19 mouse cellular contexts compared by ENCODE assay signal in the genomic region with DNA sequence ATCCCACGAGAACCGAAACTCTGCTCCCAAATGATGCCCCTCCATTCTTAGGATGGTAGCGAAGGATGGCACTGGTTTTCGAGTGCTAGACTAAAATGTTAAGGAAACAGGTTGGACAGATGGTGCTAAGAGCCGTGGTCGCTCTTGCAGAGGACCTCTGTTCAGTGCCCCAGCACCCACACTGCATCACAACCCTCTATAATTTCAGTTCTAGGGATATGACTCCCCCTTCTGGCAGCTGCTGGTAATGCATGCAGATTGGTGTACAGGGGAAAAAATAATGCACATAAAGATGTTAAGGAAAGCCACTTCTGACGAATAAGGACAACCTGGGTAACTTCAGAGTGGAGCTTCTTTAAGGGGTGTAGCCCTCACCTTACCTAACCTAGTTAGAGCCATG. TPM values are rescaled to one million over a fixed set of nuclear protein-coding genes. Genes with fewer than 3 reads are reported as not detected.
DNase-seq lines count a peak whose midpoint lies in the region; ATAC-seq and TF ChIP-seq lines count a peak whose summit lies in the region.
"Had no signal": no experiment of that assay in that cellular context is flagged by ENCODE, and none has a peak within 500 bp of the region (broad histone marks: within the 10 kb centered on the region; RNA-seq: fewer than 3 reads in every experiment).

No protein-coding gene starts in this region.

- H3K4me3 ChIP-seq in intestine, postnatal 0 days (ENCODE audit: low read depth, low read length) = no peak overlapping the region
- H3K4me3 ChIP-seq in intestine, embryonic 16.5 days (ENCODE audit: low read length) = no peak overlapping the region
- H3K4me3 ChIP-seq in midbrain, postnatal 0 days (ENCODE audit: low read depth, low read length) = no peak overlapping the region
- no peak overlapping the region for H3K4me3 ChIP-seq in midbrain, embryonic 11.5 days (ENCODE audit: low read depth, low read length)
- H3K4me3 ChIP-seq in ES-E14 (ENCODE audit: insufficient read depth in 1 of 2, low read depth in 1 of 2, low read length in 2 of 2, poor library complexity in 1 of 2, severe bottlenecking in 1 of 2) = no peak overlapping the region
- H3K4me3 ChIP-seq: embryonic facial prominence, embryonic 15.5 days; forebrain, embryonic 10.5 days; heart, embryonic 13.5 days; liver, embryonic 15.5 days; midbrain, embryonic 10.5 days had no signal

- WGBS in intestine, postnatal 0 days = 92% methylated on average over 7 of the region's 7 CpGs
- 96% methylated on average over 7 of the region's 7 CpGs for WGBS in intestine, embryonic 16.5 days
- 94% methylated on average over 7 of the region's 7 CpGs for WGBS in midbrain, postnatal 0 days
- 89% methylated on average over 7 of the region's 7 CpGs for WGBS in midbrain, embryonic 11.5 days

- ATAC-seq in intestine, postnatal 0 days = no peak
- no peak for ATAC-seq in intestine, embryonic 16.5 days
- no peak for ATAC-seq in midbrain, postnatal 0 days (ENCODE audit: low FRiP score)
- no peak for ATAC-seq in midbrain, embryonic 11.5 days (ENCODE audit: low FRiP score)
- ATAC-seq: hindbrain, embryonic 16.5 days had no signal

- no peaks in the 10 kb centered on the region for H3K9me3 ChIP-seq in intestine, postnatal 0 days (ENCODE audit: control insufficient read depth)
- H3K9me3 ChIP-seq in intestine, embryonic 16.5 days (ENCODE audit: control insufficient read depth, low read length) = no peaks in the 10 kb centered on the region
- no peaks in the 10 kb centered on the region for H3K9me3 ChIP-seq in midbrain, postnatal 0 days (ENCODE audit: low read length)
- no peaks in the 10 kb centered on the region for H3K9me3 ChIP-seq in midbrain, embryonic 11.5 days (ENCODE audit: control insufficient read depth, low read length)
- no peaks in the 10 kb centered on the region for H3K9me3 ChIP-seq in ES-E14 (ENCODE audit: control insufficient read depth, insufficient read depth, low read depth, low read length)
- H3K9me3 ChIP-seq: embryonic facial prominence, embryonic 15.5 days; forebrain, embryonic 10.5 days; heart, embryonic 13.5 days; liver, embryonic 15.5 days; midbrain, embryonic 10.5 days had no signal

- no peak overlapping the region for H3K4me2 ChIP-seq in intestine, postnatal 0 days (replicated peaks; ENCODE audit: low read depth)
- no peak overlapping the region for H3K4me2 ChIP-seq in intestine, embryonic 16.5 days (ENCODE audit: low read depth, low read length)
- no peak overlapping the region for H3K4me2 ChIP-seq in midbrain, postnatal 0 days (ENCODE audit: low read depth, low read length, poor library complexity, severe bottlenecking)
- no peak overlapping the region for H3K4me2 ChIP-seq in midbrain, embryonic 11.5 days
- H3K4me2 ChIP-seq: embryonic facial prominence, embryonic 15.5 days; heart, embryonic 13.5 days; liver, embryonic 15.5 days had no signal

- TF ChIP-seq CTCF in intestine, postnatal 0 days (IDR thresholded peaks at IDR 0.05; ENCODE audit: low read depth) = peak; percentile 20; the same call in 1 of the 2 replicates
- TF ChIP-seq CTCF in midbrain, postnatal 0 days (IDR thresholded peaks at IDR 0.05) = peak; percentile 31; the same call in 1 of the 2 replicates

- no peak overlapping the region for H3K9ac ChIP-seq in intestine, postnatal 0 days (ENCODE audit: low read depth, low read length)
- H3K9ac ChIP-seq in intestine, embryonic 16.5 days (ENCODE audit: low read depth, low read length) = no peak overlapping the region
- no peak overlapping the region for H3K9ac ChIP-seq in midbrain, postnatal 0 days (replicated peaks; ENCODE audit: low read length, poor library complexity, severe bottlenecking)
- H3K9ac ChIP-seq in midbrain, embryonic 11.5 days (ENCODE audit: low read length) = no peak overlapping the region
- no peak overlapping the region for H3K9ac ChIP-seq in ES-E14 (ENCODE audit: insufficient read depth, low read depth, low read length, poor library complexity, severe bottlenecking)
- H3K9ac ChIP-seq: embryonic facial prominence, embryonic 15.5 days; heart, embryonic 13.5 days; liver, embryonic 15.5 days had no signal

- no peaks in the 10 kb centered on the region for H3K27me3 ChIP-seq in intestine, postnatal 0 days (replicated peaks; ENCODE audit: control insufficient read depth, insufficient read depth, low read length)
- no peaks in the 10 kb centered on the region for H3K27me3 ChIP-seq in intestine, embryonic 16.5 days (replicated peaks; ENCODE audit: control insufficient read depth, insufficient read depth, low read length)
- no peaks in the 10 kb centered on the region for H3K27me3 ChIP-seq in midbrain, postnatal 0 days (ENCODE audit: insufficient read depth, low read length)
- no peaks in the 10 kb centered on the region for H3K27me3 ChIP-seq in midbrain, embryonic 11.5 days (ENCODE audit: control insufficient read depth, insufficient read depth, low read length)
- H3K27me3 ChIP-seq: embryonic facial prominence, embryonic 15.5 days; heart, embryonic 13.5 days; liver, embryonic 15.5 days had no signal

- no peaks in the 10 kb centered on the region for H3K36me3 ChIP-seq in intestine, postnatal 0 days (ENCODE audit: control insufficient read depth, insufficient read depth)
- H3K36me3 ChIP-seq in intestine, embryonic 16.5 days (ENCODE audit: control insufficient read depth, insufficient read depth, low read length) = no peaks in the 10 kb centered on the region
- no peaks in the 10 kb centered on the region for H3K36me3 ChIP-seq in midbrain, postnatal 0 days (ENCODE audit: insufficient read depth, low read length)
- no peaks in the 10 kb centered on the region for H3K36me3 ChIP-seq in midbrain, embryonic 11.5 days (ENCODE audit: control insufficient read depth, insufficient read depth, low read length)
- no peaks in the 10 kb centered on the region for H3K36me3 ChIP-seq in ES-E14 (ENCODE audit: control insufficient read depth, insufficient read depth, low read length, poor library complexity, severe bottlenecking)
- H3K36me3 ChIP-seq: embryonic facial prominence, embryonic 15.5 days; forebrain, embryonic 10.5 days; heart, embryonic 13.5 days; liver, embryonic 15.5 days; midbrain, embryonic 10.5 days had no signal

- in situ Hi-C loops in ES-E14 (cut with MboI; ENCODE audit: low sequenced_read_pairs in 2 of 2, unreplicated experiment in 2 of 2) = no loop called here

- DNase-seq in midbrain, postnatal 0 days (ENCODE audit: low spot score) = no peak
- no peak for DNase-seq in midbrain, embryonic 11.5 days (ENCODE audit: low spot score, missing footprints)
- DNase-seq in ES-E14 (ENCODE audit: low read depth, low spot score) = peak; percentile 35
- peak; percentile 36 for DNase-seq in testis, postnatal 14 days (ENCODE audit: low spot score)
- DNase-seq in neural tube, embryonic 10.5 days (ENCODE audit: extremely low spot score, low spot score) = no peak
- DNase-seq: cerebellum, adult 9-10 months; heart, postnatal 4 days; kidney, adult 8-10 months; lung, postnatal 36 days; right cerebral cortex, postnatal 14 days had no signal

- no peaks in the 10 kb centered on the region for H3K4me1 ChIP-seq in intestine, postnatal 0 days (replicated peaks; ENCODE audit: control insufficient read depth, insufficient read depth, low read length)
- no peaks in the 10 kb centered on the region for H3K4me1 ChIP-seq in intestine, embryonic 16.5 days (ENCODE audit: control insufficient read depth, insufficient read depth, low read length)
- H3K4me1 ChIP-seq in midbrain, postnatal 0 days (ENCODE audit: insufficient read depth, low read length) = no peaks in the 10 kb centered on the region
- no peaks in the 10 kb centered on the region for H3K4me1 ChIP-seq in midbrain, embryonic 11.5 days (ENCODE audit: control insufficient read depth, insufficient read depth, low read length)
- H3K4me1 ChIP-seq in ES-E14 (ENCODE audit: control insufficient read depth in 2 of 2, insufficient read depth in 2 of 2, low read length in 2 of 2, poor library complexity in 1 of 2) = peaks cover 0 to 3% of the 10 kb centered on the region in 2 experiments; a peak in 1 of 4 replicates
- H3K4me1 ChIP-seq: embryonic facial prominence, embryonic 15.5 days; forebrain, embryonic 10.5 days; heart, embryonic 13.5 days; liver, embryonic 15.5 days; midbrain, embryonic 10.5 days had no signal

- no peak overlapping the region for H3K27ac ChIP-seq in intestine, postnatal 0 days (ENCODE audit: low read depth, low read length)
- H3K27ac ChIP-seq in intestine, embryonic 16.5 days (ENCODE audit: low read length) = no peak overlapping the region
- H3K27ac ChIP-seq in midbrain, postnatal 0 days (ENCODE audit: low read depth, low read length) = no peak overlapping the region
- H3K27ac ChIP-seq in midbrain, embryonic 11.5 days (ENCODE audit: low read depth, low read length) = no peak overlapping the region
- no peak overlapping the region for H3K27ac ChIP-seq in ES-E14 (ENCODE audit: insufficient read depth, low read depth, low read length, poor library complexity, severe bottlenecking)
- H3K27ac ChIP-seq: embryonic facial prominence, embryonic 15.5 days; forebrain, embryonic 10.5 days; heart, embryonic 13.5 days; liver, embryonic 15.5 days; midbrain, embryonic 10.5 days had no signal

RNA-seq across cellular contexts. Expression of gene Hhipl2, which starts 6.1 kb away (rescaled TPM):
- not detected in 2 replicates for polyA plus RNA-seq in intestine, postnatal 0 days (2015; fragmentation: Nextera tagmentation; extraction: Ambion mirVana)
- 0.17 TPM in 1 of 2 replicates, not detected in the other for polyA plus RNA-seq in intestine, embryonic 16.5 days (2015; fragmentation: Nextera tagmentation; extraction: Ambion mirVana)
- total RNA-seq in midbrain, postnatal 0 days (2014; rRNA removed) = 0.22 and 0.24 TPM in 2 replicates
- polyA plus RNA-seq in midbrain, postnatal 0 days (2015; fragmentation: Nextera tagmentation; extraction: Ambion mirVana) = 0.17 TPM in 1 of 2 replicates, not detected in the other
- polyA plus RNA-seq in midbrain, embryonic 11.5 days (2014; fragmentation: Nextera tagmentation; extraction: Ambion mirVana) = 0.11 and 0.18 TPM in 2 replicates
- 0.26 and 0.40 TPM in 2 replicates for total RNA-seq in ES-E14 (2012; rRNA removed)
- total RNA-seq: granulocyte monocyte progenitor cell, adult 5-6 weeks; heart, postnatal 4 days had no signal
- polyA plus RNA-seq: embryonic facial prominence, embryonic 15.5 days; heart, embryonic 13.5 days; liver, embryonic 15.5 days had no signal

RNA-seq across cellular contexts. Expression of gene Taf1a, which starts 35.3 kb away (rescaled TPM):
- 5.3 and 6.2 TPM in 2 replicates for polyA plus RNA-seq in intestine, postnatal 0 days (2015; fragmentation: Nextera tagmentation; extraction: Ambion mirVana)
- 14.0 and 14.5 TPM in 2 replicates for polyA plus RNA-seq in intestine, embryonic 16.5 days (2015; fragmentation: Nextera tagmentation; extraction: Ambion mirVana)
- total RNA-seq in midbrain, postnatal 0 days (2014; rRNA removed) = 13.6 and 17.6 TPM in 2 replicates
- 10.2 and 10.3 TPM in 2 replicates for polyA plus RNA-seq in midbrain, postnatal 0 days (2015; fragmentation: Nextera tagmentation; extraction: Ambion mirVana)
- polyA plus RNA-seq in midbrain, embryonic 11.5 days (2014; fragmentation: Nextera tagmentation; extraction: Ambion mirVana) = 17.0 and 20.9 TPM in 2 replicates
- total RNA-seq in ES-E14 (2012; rRNA removed) = 20.7 and 20.8 TPM in 2 replicates

RNA-seq across cellular contexts. Expression of gene Mia3, which starts 54.7 kb away (rescaled TPM):
- polyA plus RNA-seq in intestine, postnatal 0 days (2015; fragmentation: Nextera tagmentation; extraction: Ambion mirVana) = 53.9 and 57.3 TPM in 2 replicates
- polyA plus RNA-seq in intestine, embryonic 16.5 days (2015; fragmentation: Nextera tagmentation; extraction: Ambion mirVana) = 67.2 and 67.3 TPM in 2 replicates
- 132 and 137 TPM in 2 replicates for total RNA-seq in midbrain, postnatal 0 days (2014; rRNA removed)
- 87.9 and 108 TPM in 2 replicates for polyA plus RNA-seq in midbrain, postnatal 0 days (2015; fragmentation: Nextera tagmentation; extraction: Ambion mirVana)
- polyA plus RNA-seq in midbrain, embryonic 11.5 days (2014; fragmentation: Nextera tagmentation; extraction: Ambion mirVana) = 97.2 and 103 TPM in 2 replicates
- total RNA-seq in ES-E14 (2012; rRNA removed) = 182 and 232 TPM in 2 replicates

Comparison
In these comparisons a context has a peak if more than half of its experiments do, and no peak if none do; other contexts are left out.
1. DNase-seq: peak in ES-E14 (single experiment) and testis, postnatal 14 days (single experiment); none in midbrain, postnatal 0 days (single experiment), midbrain, embryonic 11.5 days (single experiment) and neural tube, embryonic 10.5 days (single experiment).